Mouse (Mus musculus) heart, embryonic 14.5 days (tissue): ENCODE measurements at regions not wholly inside any gene's neighbourhood (a gene's known extent, or its start where the extent isn't known, plus 50 kb on each side); places are given as distances from the start of the nearest gene placed in this dataset.

Experiments
- ATAC-seq: fragments of 200-750 bp; cut with Nextera tagmentation; 2 replicates; pipeline ENCODE4 v1.8.0; 2017; ENCODE audit warnings: low read depth, moderate TSS enrichment; ENCODE audit not compliant: insufficient number of reproducible peaks, insufficient read depth, low FRiP score
- H3K27ac ChIP-seq, 2 experiments: fragments of 200-500 bp in 1 of 2; fragments of 300-500 bp in 1 of 2; sonication (generic) in 1 of 2; replicated peaks in 1 of 2; 2 replicates each; pipeline ENCODE4 v1.5.1; 2012 to 2014; ENCODE audit warnings: low read depth in 2 of 2, low read length in 2 of 2, control low read depth in 1 of 2, mild to moderate bottlenecking in 1 of 2, mixed read lengths in 1 of 2; ENCODE audit not compliant: control insufficient read depth in 1 of 2, insufficient read depth in 1 of 2
- H3K27me3 ChIP-seq: fragments of 300-500 bp; sonication (generic); 2 replicates; pipeline ENCODE4 v1.6.1; 2014; ENCODE audit warnings: mild to moderate bottlenecking, low read length, control low read depth; ENCODE audit not compliant: control insufficient read depth, insufficient read depth
- H3K36me3 ChIP-seq: fragments of 300-500 bp; sonication (generic); 2 replicates; pipeline ENCODE4 v1.6.1; 2014; ENCODE audit warnings: mild to moderate bottlenecking, control low read depth, low read length, mixed read lengths; ENCODE audit not compliant: control insufficient read depth, insufficient read depth
- H3K4me1 ChIP-seq, 2 experiments: fragments of 200-500 bp in 1 of 2; fragments of 300-500 bp in 1 of 2; sonication (generic) in 1 of 2; 2 replicates each; pipeline ENCODE4 v1.6.1; 2012 to 2014; ENCODE audit warnings: low read length in 2 of 2, control low read depth in 1 of 2, mixed read lengths in 1 of 2; ENCODE audit not compliant: control insufficient read depth in 2 of 2, insufficient read depth in 2 of 2
- H3K4me2 ChIP-seq: fragments of 300-500 bp; sonication (generic); 2 replicates; pipeline ENCODE4 v1.6.1; 2014; ENCODE audit warnings: mild to moderate bottlenecking, low read length
- H3K4me3 ChIP-seq, 2 experiments: fragments of 200-500 bp in 1 of 2; fragments of 300-500 bp in 1 of 2; sonication (generic) in 1 of 2; 2 replicates each; pipeline ENCODE4 v1.5.1; 2012 to 2014; ENCODE audit warnings: low read length in 2 of 2, mild to moderate bottlenecking in 2 of 2, control low read depth in 1 of 2, low read depth in 1 of 2, moderate library complexity in 1 of 2; ENCODE audit not compliant: control insufficient read depth in 1 of 2, insufficient read depth in 1 of 2
- H3K9ac ChIP-seq: fragments of 300-500 bp; sonication (generic); 2 replicates; pipeline ENCODE4 v1.6.1; 2014; ENCODE audit warnings: mild to moderate bottlenecking, low read length
- H3K9me3 ChIP-seq: fragments of 300-500 bp; sonication (generic); 2 replicates; pipeline ENCODE4 v1.6.1; 2016; ENCODE audit warnings: low read length, control low read depth; ENCODE audit not compliant: control insufficient read depth
- WGBS: fragments of 180-500 bp; shearing (Covaris S2); extraction: QIAGEN DNeasy Blood & Tissue Kit; methylation state at CpG from one replicate; pipeline ENCODE4 v1.1.7; 2014; 5-methylcytosine and 5-hydroxymethylcytosine counted together

GRCm38 (mm10) chr2:72800696-72801095 is 179.6 kb downstream of the Sp3 start:
- ATAC-seq = no peak
- Histone ChIP-seq H3K36me3 (no peaks in the 10 kb centered on the region), H3K4me1 (no peaks in the 10 kb centered on the region), H3K4me3 (no peak overlapping the region), H3K9me3 (no peaks in the 10 kb centered on the region), H3K27ac (no peak overlapping the region), H3K4me2 (no peak overlapping the region), H3K27me3 (no peaks in the 10 kb centered on the region), H3K9ac (no peak overlapping the region)
- WGBS = 58% methylated on average over 7 of the region's 7 CpGs

DNA sequence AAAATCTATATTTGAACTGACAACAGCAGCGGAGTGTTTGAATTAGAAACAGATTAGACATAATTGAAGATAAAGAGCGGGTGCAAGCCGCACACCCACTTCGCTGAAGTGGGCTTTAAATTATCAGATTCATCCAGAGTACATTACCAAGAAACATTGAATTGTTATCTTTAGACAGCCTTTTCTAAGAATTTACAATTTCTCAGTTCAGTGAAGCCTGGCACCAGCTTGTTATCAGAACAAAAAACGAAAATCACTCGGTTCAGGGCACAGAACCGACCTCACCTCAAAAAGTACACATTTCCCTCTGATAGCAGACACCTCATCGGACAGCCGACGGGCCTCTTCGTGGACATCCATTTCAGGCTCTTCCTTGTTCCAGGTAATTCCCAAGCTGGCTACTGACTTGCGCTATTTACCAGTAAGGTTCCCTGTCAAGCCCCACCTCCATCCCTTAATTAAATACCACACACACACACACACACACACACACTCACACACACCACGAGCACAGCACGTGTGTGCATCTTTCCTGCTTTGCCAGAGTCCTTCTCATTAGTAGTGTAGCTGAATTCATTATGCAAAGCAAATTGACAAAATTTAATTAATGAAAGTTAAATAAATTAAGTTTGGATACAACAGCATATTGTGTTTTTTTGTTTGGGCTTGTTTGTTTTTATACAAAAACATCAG is 166.8 kb downstream of the Sp3 start:
- Histone ChIP-seq H3K4me3 (no peak overlapping the region), H3K27ac (no peak overlapping the region), H3K36me3 (no peaks in the 10 kb centered on the region), H3K9ac (no peak overlapping the region), H3K27me3 (no peaks in the 10 kb centered on the region), H3K9me3 (no peaks in the 10 kb centered on the region), H3K4me2 (no peak overlapping the region), H3K4me1 (peaks cover 2 to 3% of the 10 kb centered on the region in 2 experiments; a peak in 1 of 4 replicates)
- WGBS = 68% methylated on average over 14 of the region's 14 CpGs
- ATAC-seq = no peak

DNA sequence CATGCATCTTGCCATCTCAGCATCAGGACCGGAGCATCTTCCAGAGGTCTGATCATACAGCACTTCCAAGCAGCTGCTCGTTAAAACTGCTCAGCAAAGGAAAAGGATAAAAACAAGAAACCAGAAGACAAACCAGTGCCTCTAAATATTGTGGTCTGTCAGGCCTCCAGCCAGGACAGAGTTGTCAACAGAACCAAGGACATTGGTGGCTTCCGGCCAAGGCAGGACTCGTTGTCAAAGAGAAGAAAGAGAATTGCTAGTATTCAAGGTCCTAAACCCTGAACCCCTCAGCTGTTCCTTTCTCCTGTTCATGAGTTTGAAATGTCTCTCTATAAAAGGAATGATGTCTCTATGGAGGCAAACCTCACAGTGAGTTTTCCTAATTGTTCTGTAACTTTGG is 155.0 kb downstream of the Sp3 start:
- WGBS = 68% methylated on average over 4 of the region's 4 CpGs
- H3K27me3 ChIP-seq = no peaks in the 10 kb centered on the region
- H3K36me3 ChIP-seq = no peaks in the 10 kb centered on the region
- no peak overlapping the region for H3K9ac ChIP-seq
- no peak for ATAC-seq
- H3K27ac ChIP-seq = no peak overlapping the region
- peaks cover 3% of the 10 kb centered on the region in 2 experiments; a peak in 3 of 4 replicates for H3K4me1 ChIP-seq
- no peak overlapping the region for H3K4me3 ChIP-seq
- H3K4me2 ChIP-seq = no peak overlapping the region
- H3K9me3 ChIP-seq = no peaks in the 10 kb centered on the region

DNA sequence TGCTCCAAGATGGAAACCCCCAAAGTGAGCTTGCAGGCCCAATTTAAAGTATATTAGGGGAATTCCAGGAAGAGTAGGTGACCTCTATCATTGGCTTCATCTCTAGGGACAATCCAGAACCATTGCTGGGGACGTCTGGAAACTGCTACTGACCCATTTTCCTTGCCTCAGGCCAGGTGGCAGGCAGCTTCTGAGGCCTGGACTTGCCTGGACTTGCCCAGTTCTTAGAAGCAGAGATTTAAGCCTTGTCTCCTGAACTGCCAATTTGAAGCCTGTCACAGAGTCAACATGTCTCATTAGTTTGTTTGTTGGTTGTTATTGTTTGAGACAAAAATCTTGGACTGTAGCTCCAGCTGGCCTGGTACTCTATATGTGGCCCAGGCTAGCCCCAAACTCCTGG is 151.1 kb downstream of the Sp3 start:
- H3K9me3 ChIP-seq = no peaks in the 10 kb centered on the region
- no peak overlapping the region for H3K4me3 ChIP-seq
- no peak for ATAC-seq
- H3K9ac ChIP-seq = no peak overlapping the region
- no peak overlapping the region for H3K27ac ChIP-seq
- H3K4me2 ChIP-seq = no peak overlapping the region
- peaks cover 3% of the 10 kb centered on the region in 2 experiments; a peak in 3 of 4 replicates for H3K4me1 ChIP-seq
- no peaks in the 10 kb centered on the region for H3K27me3 ChIP-seq
- WGBS = 32% methylated on average over 1 of the region's 1 CpGs
- no peaks in the 10 kb centered on the region for H3K36me3 ChIP-seq

GRCm38 (mm10) chr2:72832770-72833169 is 147.5 kb downstream of the Sp3 start:
- WGBS = 90% methylated on average over 10 of the region's 10 CpGs
- no peak overlapping the region for H3K9ac ChIP-seq

DNA sequence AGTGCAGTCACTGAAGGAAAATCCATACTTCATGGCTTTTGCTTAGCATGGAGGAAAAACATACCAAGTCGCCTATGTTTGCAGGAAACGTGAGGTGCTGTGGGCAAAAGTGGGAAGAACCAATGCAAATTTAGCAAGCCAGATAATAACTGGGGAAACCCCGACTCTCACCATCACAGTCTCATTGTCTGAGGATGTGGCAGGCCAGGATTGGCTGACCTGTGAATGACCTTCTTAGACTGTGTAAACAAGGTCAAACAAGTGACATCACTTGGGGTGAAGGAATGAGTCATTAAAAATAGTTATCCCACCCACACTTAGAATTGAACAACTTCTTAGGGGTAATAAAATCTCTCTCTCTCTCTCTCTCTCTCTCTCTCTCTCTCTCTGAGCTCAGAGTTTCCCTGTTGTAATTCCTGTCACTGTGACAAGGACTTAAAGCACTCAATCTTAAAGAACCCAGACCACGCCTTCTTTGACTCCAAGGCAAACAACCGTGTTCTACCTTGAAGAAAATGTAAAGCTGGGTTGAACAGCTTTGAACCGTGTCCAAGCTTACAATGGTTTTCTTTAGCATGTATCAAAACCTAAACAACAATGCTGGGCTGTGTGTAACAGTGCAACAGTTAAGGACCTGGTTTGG is 142.0 kb downstream of the Sp3 start:
- Histone ChIP-seq H3K4me3 (no peak overlapping the region), H3K9me3 (no peaks in the 10 kb centered on the region), H3K4me1 (peaks cover 7 to 16% of the 10 kb centered on the region in 2 experiments), H3K4me2 (no peak overlapping the region), H3K27ac (peak overlapping the region in 1 of 2 experiments; percentile 26; a peak in 1 of 4 replicates), H3K36me3 (no peaks in the 10 kb centered on the region), H3K27me3 (no peaks in the 10 kb centered on the region), H3K9ac (no peak overlapping the region)
- WGBS = 38% methylated on average over 6 of the region's 6 CpGs
- ATAC-seq = no peak

More at GRCm38 (mm10) chr2:72832770-72833169, 147.5 kb downstream of the Sp3 start:
- Histone ChIP-seq H3K27ac (no peak overlapping the region), H3K4me3 (no peak overlapping the region), H3K27me3 (no peaks in the 10 kb centered on the region), H3K4me2 (no peak overlapping the region), H3K36me3 (no peaks in the 10 kb centered on the region), H3K4me1 (peaks cover 0 to 2% of the 10 kb centered on the region in 2 experiments; a peak in 3 of 4 replicates), H3K9me3 (no peaks in the 10 kb centered on the region)
- ATAC-seq = no peak

GRCm38 (mm10) chr2:72839673-72840072 is 140.6 kb downstream of the Sp3 start:
- Histone ChIP-seq H3K9me3 (no peaks in the 10 kb centered on the region), H3K27me3 (no peaks in the 10 kb centered on the region), H3K4me2 (no peak overlapping the region), H3K9ac (no peak overlapping the region), H3K27ac (no peak overlapping the region), H3K36me3 (no peaks in the 10 kb centered on the region), H3K4me1 (peaks cover 7 to 16% of the 10 kb centered on the region in 2 experiments), H3K4me3 (no peak overlapping the region)
- no peak for ATAC-seq
- WGBS = 73% methylated on average over 5 of the region's 5 CpGs
